Mouse (Mus musculus) myocyte (in vitro differentiated cells): Measurements from ENCODE around the gene Dgkz.

Experiments used
- CEBPB ChIP-seq: IDR thresholded peaks from 2 replicates; pipeline ENCODE4 v1.6.1; 2011; ENCODE audit warnings: mild to moderate bottlenecking, moderate library complexity; ENCODE audit not compliant: poor library complexity, insufficient read depth, severe bottlenecking
- E2F4 ChIP-seq: IDR thresholded peaks from one replicate; pipeline ENCODE4 v1.6.1; 2011; ENCODE audit warnings: mild to moderate bottlenecking, control low read depth, moderate library complexity; ENCODE audit not compliant: insufficient read depth
- MAX ChIP-seq: IDR thresholded peaks from one replicate; pipeline ENCODE4 v1.6.1; 2011; ENCODE audit warnings: low read depth, mild to moderate bottlenecking, control low read depth
- MYOD1 ChIP-seq, 3 experiments: IDR thresholded peaks; one replicate each; pipeline ENCODE4 v1.6.1; 2011; ENCODE audit warnings: control low read depth in 2 of 3, low read depth in 2 of 3, mild to moderate bottlenecking in 2 of 3, moderate library complexity in 1 of 3; ENCODE audit not compliant: insufficient read length in 2 of 3, control insufficient read depth in 1 of 3
- MYOG ChIP-seq, 3 experiments: IDR thresholded peaks; one replicate each; pipeline ENCODE4 v1.6.1; 2011; ENCODE audit warnings: control low read depth in 2 of 3, low read depth in 2 of 3, mild to moderate bottlenecking in 2 of 3; ENCODE audit not compliant: insufficient read length in 2 of 3, control insufficient read depth in 1 of 3, insufficient read depth in 1 of 3
- POLR2A ChIP-seq: IDR thresholded peaks from one replicate; pipeline ENCODE4 v1.6.1; 2011; ENCODE audit warnings: low read depth, mild to moderate bottlenecking, control low read depth, moderate library complexity; ENCODE audit not compliant: insufficient read length
- POLR2AphosphoS2 ChIP-seq: IDR thresholded peaks from one replicate; pipeline ENCODE4 v1.6.1; 2011; ENCODE audit warnings: low read depth, control low read depth; ENCODE audit not compliant: insufficient read length
- TCF12 ChIP-seq: IDR thresholded peaks from one replicate; pipeline ENCODE4 v1.6.1; 2011; ENCODE audit warnings: mild to moderate bottlenecking, control low read depth; ENCODE audit not compliant: poor library complexity, insufficient read depth, severe bottlenecking
- USF1 ChIP-seq: IDR thresholded peaks from one replicate; pipeline ENCODE4 v1.6.1; 2011; ENCODE audit warnings: low read depth, mild to moderate bottlenecking, control low read depth, moderate library complexity

DNA sequence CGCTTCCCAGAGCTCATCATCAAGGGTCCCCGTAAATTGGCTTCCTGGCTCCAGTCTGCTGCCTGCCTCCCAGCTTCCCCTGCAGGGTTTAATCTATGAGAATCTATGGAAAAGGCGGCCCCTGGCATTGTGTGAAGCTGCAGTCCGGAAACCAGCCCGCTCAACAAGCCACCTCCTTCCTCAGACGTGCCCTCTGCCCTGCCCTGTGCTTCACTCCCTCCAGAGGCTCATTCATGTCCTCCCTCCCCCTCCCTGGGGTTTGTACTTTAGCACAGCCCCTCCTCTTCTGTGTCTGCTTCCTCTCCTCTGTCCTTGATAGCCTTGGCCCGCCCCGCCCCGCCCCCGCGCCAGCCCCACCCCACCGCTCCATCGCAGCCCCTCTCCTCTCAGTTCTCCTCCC lies 8.8 kb upstream of the Dgkz start:
- TF ChIP-seq POLR2A (no peak), MYOD1 (IDR thresholded peaks at IDR 0.05; ENCODE audit: control insufficient read depth in 1 of 3, insufficient read length in 2 of 3, low read depth in 2 of 3) (no peak), CEBPB (no peak), USF1 (no peak), TCF12 (no peak), POLR2AphosphoS2 (no peak), MAX (no peak), E2F4 (no peak), MYOG (IDR thresholded peaks at IDR 0.05; ENCODE audit: control insufficient read depth in 1 of 3, insufficient read depth in 1 of 3, insufficient read length in 2 of 3, low read depth in 2 of 3) (no peak)
